Mouse (Mus musculus): ENCODE data around the gene Gch1. TPM values are rescaled to one million over a fixed set of nuclear protein-coding genes. Genes with fewer than 3 reads are reported as not detected.

Gch1 gene
- polyA plus RNA-seq, 1 experiment from 2014 or later = 2.2 TPM

- H3K27me3 ChIP-seq (replicated peaks) = no peaks in the 10 kb centered on the region
- no peak overlapping the region for H3K4me3 ChIP-seq
- no peaks in the 10 kb centered on the region for H3K4me1 ChIP-seq
- H3K27ac ChIP-seq = no peak overlapping the region
- H3K36me3 ChIP-seq = no peaks in the 10 kb centered on the region
- no peak overlapping the region for H3K4me2 ChIP-seq (replicated peaks)
- ATAC-seq (ENCODE audit: low FRiP score, low read depth) = no peak
- H3K9me3 ChIP-seq = no peaks in the 10 kb centered on the region
- WGBS = 34% methylated on average over 4 of the region's 4 CpGs
- H3K9ac ChIP-seq = no peak overlapping the region
Observed at GRCm38 (mm10) chr14:47194096-47194495, 4.9 kb upstream of the Gch1 start.

DNA sequence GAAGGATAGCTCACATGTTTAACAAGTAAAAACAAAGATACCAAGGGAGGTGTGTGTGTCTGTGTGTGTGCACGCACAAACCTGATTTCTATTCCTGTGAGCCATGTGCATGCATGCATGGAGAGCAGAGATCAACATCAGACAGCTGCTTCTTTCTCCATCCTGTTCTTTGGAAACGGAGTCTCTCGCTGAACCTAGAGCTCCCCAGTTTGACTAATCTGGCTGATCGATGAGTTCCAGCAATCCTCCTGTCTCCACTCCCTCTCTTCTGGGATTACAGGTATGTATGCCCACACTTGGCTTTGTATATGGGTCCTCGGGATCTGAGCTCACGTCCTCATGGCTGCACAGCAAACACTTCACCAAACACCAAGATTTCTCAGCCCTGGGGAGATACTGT, 4.3 kb upstream of the Gch1 start:
- Histone ChIP-seq H3K27ac (no peak overlapping the region), H3K27me3 (replicated peaks) (peaks cover 4% of the 10 kb centered on the region), H3K4me2 (replicated peaks) (no peak overlapping the region), H3K9ac (no peak overlapping the region), H3K36me3 (no peaks in the 10 kb centered on the region), H3K9me3 (no peaks in the 10 kb centered on the region), H3K4me3 (no peak overlapping the region), H3K4me1 (peaks cover 4% of the 10 kb centered on the region)
- no peak for ATAC-seq (ENCODE audit: low FRiP score, low read depth)
- WGBS = 87% methylated on average over 6 of the region's 6 CpGs

DNA sequence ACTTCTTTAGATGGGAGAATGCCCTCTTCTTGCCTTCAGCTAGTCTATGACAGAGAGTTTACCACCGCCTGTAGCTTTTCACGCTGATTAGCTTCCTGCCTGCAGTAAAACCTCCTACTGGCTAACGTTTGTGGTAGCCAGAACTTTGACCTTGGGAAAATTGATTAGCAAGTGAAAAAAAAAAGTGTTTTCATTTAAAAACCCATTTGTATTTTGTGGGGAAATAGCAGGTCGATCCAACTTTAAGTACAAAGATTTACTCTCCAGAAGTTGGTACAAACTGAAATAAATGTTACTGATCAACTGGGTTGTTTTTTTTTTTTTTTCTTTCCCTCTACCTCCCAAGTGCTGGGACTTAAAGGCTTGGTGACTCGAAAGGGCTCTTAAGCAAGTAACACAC, 2.6 kb upstream of the Gch1 start:
- Histone ChIP-seq H3K4me2 (replicated peaks) (no peak overlapping the region), H3K4me1 (peaks cover 5% of the 10 kb centered on the region), H3K36me3 (no peaks in the 10 kb centered on the region), H3K27me3 (replicated peaks) (peaks cover 19% of the 10 kb centered on the region), H3K9me3 (no peaks in the 10 kb centered on the region), H3K27ac (no peak overlapping the region), H3K9ac (no peak overlapping the region), H3K4me3 (no peak overlapping the region)
- whole genome bisulfite sequencing = 39% methylated on average over 5 of the region's 5 CpGs
- no peak for ATAC-seq (ENCODE audit: low FRiP score, low read depth)

GRCm38 (mm10) chr14:47190626-47191025, 1.4 kb upstream of the Gch1 start:
- Histone ChIP-seq H3K9ac (no peak overlapping the region), H3K36me3 (no peaks in the 10 kb centered on the region), H3K4me2 (replicated peaks) (no peak overlapping the region), H3K27me3 (replicated peaks) (peaks cover 19% of the 10 kb centered on the region), H3K4me1 (peaks cover 5% of the 10 kb centered on the region), H3K27ac (no peak overlapping the region), H3K4me3 (no peak overlapping the region), H3K9me3 (no peaks in the 10 kb centered on the region)
- WGBS = 77% methylated on average over 4 of the region's 4 CpGs
- no peak for ATAC-seq (ENCODE audit: low FRiP score, low read depth)

DNA sequence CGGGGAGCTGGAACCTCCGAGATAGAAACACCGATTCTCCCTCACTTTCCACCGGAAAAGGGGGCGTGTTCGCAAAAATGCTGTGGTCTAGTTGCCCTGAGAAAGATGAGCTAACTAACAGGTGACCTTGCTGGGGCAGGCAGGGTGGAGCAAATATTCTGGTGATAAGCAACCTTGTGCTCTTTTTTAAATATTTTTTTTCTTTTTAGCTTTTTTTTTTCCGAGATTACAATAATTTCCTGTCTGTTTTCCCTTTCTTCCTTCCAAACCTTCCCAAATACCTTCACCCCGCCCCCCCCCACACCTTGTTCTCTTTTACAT, 382 bp upstream of the Gch1 start:
- Histone ChIP-seq H3K36me3 (no peaks in the 10 kb centered on the region), H3K4me3 (peak overlapping the region; percentile 52), H3K27ac (no peak overlapping the region), H3K9ac (peak overlapping the region; percentile 54; the same call in 1 of the 2 replicates), H3K4me2 (replicated peaks) (peak overlapping the region; percentile 98), H3K9me3 (no peaks in the 10 kb centered on the region), H3K27me3 (replicated peaks) (peaks cover 19% of the 10 kb centered on the region), H3K4me1 (peaks cover 5% of the 10 kb centered on the region)
- 15% methylated on average over 8 of the region's 8 CpGs for WGBS
- ATAC-seq (ENCODE audit: low FRiP score, low read depth) = peak; percentile 38; the same call in 1 of the 2 replicates

DNA sequence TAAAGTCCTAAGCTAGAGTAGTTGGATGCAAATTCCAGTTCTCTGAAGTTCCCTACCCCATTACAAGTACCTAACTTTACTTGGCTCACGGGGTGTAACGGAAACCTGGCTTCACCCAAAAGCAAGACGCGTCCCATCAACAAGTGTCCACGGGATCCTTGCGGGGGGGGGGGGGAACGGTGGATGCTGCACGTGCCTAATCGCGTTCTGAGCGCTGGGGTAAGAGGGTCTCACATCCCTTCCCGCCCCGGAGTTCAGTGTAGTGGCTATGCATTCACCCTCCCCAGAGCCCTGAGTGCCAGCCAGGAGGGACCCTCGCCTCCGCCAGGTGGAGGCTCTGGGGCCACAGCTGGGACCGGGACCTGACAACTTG, 752 bp downstream of the Gch1 start:
- H3K9me3 ChIP-seq = no peaks in the 10 kb centered on the region
- ATAC-seq (ENCODE audit: low FRiP score, low read depth) = peak; percentile 35
- peaks cover 5% of the 10 kb centered on the region for H3K4me1 ChIP-seq
- peak overlapping the region; percentile 52 for H3K4me3 ChIP-seq
- peak overlapping the region; percentile 54 for H3K9ac ChIP-seq
- no peaks in the 10 kb centered on the region for H3K36me3 ChIP-seq
- 1% methylated on average over 16 of the region's 16 CpGs for WGBS
- peak overlapping the region; percentile 98 for H3K4me2 ChIP-seq (replicated peaks)
- H3K27ac ChIP-seq = no peak overlapping the region
- peaks cover 19% of the 10 kb centered on the region for H3K27me3 ChIP-seq (replicated peaks)

DNA sequence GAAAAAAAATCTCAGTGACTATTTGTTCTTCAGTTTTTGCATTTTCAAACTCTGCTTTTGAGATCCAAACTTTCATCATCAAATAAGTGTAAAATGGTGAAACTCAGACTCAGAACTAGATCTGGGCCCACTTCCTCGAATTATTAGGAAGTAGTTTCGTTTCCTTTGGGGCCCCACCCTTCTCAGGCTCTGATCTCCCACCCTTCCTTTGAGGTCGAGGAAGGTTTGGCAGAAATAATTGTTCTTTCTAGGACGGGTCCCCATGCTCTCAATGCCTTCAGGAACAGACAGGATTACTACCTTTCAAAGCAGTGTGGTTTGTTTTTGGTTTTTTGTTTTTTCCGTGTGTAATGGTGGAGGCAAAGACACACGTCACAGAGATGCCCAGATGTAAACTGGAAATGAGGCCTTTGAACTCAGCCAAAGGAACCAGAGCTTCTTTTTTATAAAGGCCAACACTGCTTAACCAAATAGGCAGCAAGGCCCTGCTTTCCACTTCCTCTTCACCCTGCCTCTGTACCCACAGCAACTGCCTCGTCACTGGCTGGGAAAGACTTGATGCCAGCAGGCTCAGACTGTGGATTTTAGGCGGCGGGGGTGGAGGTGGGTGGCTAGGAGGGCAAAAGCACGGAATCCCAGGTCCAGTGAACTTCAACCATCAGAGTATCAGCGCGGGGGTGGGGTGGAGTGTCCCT, 1.4 kb downstream of the Gch1 start:
- Histone ChIP-seq H3K27ac (no peak overlapping the region), H3K36me3 (no peaks in the 10 kb centered on the region), H3K9ac (no peak overlapping the region), H3K4me1 (peaks cover 5% of the 10 kb centered on the region), H3K4me3 (no peak overlapping the region), H3K9me3 (no peaks in the 10 kb centered on the region), H3K4me2 (replicated peaks) (peak overlapping the region; percentile 98), H3K27me3 (replicated peaks) (peaks cover 19% of the 10 kb centered on the region)
- WGBS = 38% methylated on average over 12 of the region's 12 CpGs
- no peak for ATAC-seq (ENCODE audit: low FRiP score, low read depth)

DNA sequence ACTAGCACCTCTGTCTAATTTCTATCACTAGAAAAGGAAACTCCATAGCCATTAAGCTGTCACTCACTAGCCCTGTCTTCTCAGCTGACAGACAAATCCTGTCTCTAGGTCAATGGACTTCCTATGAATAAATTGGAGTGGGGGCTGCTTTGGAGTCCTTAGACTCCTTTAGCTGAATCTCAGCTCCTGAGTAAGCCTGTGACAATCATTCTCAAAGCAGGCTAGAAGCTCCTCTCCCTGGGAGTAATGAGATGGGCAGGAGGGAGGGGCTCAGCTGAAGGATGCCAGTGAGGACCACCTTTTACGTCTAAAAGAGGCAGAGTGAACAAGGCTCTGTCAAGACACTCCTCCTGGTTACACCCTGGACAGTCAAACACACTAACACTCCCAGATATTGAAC, 2.0 kb downstream of the Gch1 start:
- no peak overlapping the region for H3K27ac ChIP-seq
- peaks cover 5% of the 10 kb centered on the region for H3K4me1 ChIP-seq
- peaks cover 19% of the 10 kb centered on the region for H3K27me3 ChIP-seq (replicated peaks)
- no peaks in the 10 kb centered on the region for H3K36me3 ChIP-seq
- no peak overlapping the region for H3K4me3 ChIP-seq
- no peak overlapping the region for H3K4me2 ChIP-seq (replicated peaks)
- 12% methylated on average over 1 of the region's 1 CpGs for WGBS
- H3K9me3 ChIP-seq = no peaks in the 10 kb centered on the region
- ATAC-seq (ENCODE audit: low FRiP score, low read depth) = no peak
- H3K9ac ChIP-seq = no peak overlapping the region

DNA sequence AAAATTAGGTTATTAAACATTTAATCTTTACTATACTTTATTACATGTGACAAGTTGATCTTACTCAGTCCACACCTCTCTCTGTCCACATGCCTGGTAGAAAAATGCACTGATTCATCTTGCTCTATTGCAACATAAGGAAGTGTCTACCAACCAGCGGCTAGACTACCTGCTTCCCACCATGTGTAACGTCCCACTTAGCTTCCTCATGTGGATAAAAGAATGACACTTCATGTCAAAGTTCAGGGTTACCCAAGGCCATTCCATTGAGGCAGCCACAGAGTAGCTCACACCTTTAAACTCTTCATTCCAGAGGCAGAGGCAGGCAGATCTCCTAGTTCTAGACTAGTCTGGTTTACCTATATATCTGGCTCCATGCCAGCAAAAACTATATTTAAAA, 2.7 kb downstream of the Gch1 start:
- no peaks in the 10 kb centered on the region for H3K36me3 ChIP-seq
- H3K4me2 ChIP-seq (replicated peaks) = no peak overlapping the region

DNA sequence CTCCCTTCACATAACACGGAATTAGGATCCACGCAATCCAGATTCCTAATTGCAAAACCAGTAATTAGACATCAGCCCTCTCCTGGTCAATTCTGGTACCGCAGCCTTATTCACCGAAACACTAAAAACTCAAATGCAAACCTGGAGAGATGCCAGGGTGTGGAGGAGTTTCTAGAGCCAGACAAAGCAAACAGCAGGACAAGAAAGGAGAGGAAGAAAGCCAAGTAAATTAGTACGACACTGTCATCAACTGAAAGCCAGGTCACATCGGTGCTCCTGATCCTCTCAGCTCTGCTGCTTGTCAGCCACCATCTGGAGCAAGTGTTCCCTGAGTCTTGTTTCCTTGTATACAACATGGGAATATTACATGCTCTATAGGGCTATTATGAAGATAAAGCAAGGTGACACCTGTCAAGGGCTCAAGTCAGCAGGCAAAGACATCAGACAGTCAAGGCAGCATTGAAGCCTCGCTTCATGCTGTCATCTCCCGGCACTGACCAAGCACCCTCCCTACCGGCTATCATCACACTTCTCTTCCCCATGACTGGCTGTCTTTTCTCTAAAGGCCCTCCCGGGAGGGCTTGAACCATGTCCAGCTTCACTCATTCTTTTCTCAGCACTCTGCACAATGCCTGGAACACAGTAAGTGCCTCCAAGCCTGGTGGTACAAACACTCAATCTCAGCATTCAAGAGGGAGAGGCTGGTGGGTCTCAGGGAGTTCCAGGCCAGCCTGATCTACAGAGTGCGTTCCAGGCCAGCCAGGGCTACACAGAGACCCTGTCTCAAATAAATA, 7.5 kb downstream of the Gch1 start:
- H3K9ac ChIP-seq = no peak overlapping the region
- no peak overlapping the region for H3K27ac ChIP-seq
- no peaks in the 10 kb centered on the region for H3K27me3 ChIP-seq (replicated peaks)
- H3K9me3 ChIP-seq = no peaks in the 10 kb centered on the region
- H3K4me2 ChIP-seq (replicated peaks) = no peak overlapping the region
- WGBS = 65% methylated on average over 11 of the region's 11 CpGs
- no peak overlapping the region for H3K4me3 ChIP-seq
- H3K36me3 ChIP-seq = no peaks in the 10 kb centered on the region
- no peak for ATAC-seq (ENCODE audit: low FRiP score, low read depth)
- no peaks in the 10 kb centered on the region for H3K4me1 ChIP-seq

More for the DNA sequence above, 2.7 kb downstream of the Gch1 start:
- H3K27ac ChIP-seq = no peak overlapping the region
- no peaks in the 10 kb centered on the region for H3K9me3 ChIP-seq
- H3K4me3 ChIP-seq = no peak overlapping the region
- H3K4me1 ChIP-seq = peaks cover 5% of the 10 kb centered on the region
- H3K27me3 ChIP-seq (replicated peaks) = peaks cover 19% of the 10 kb centered on the region
- ATAC-seq (ENCODE audit: low FRiP score, low read depth) = no peak
- H3K9ac ChIP-seq = no peak overlapping the region
- WGBS = 87% methylated on average over 2 of the region's 2 CpGs

- no peak overlapping the region for H3K27ac ChIP-seq
- ATAC-seq (ENCODE audit: low FRiP score, low read depth) = no peak
- no peaks in the 10 kb centered on the region for H3K36me3 ChIP-seq
- H3K9me3 ChIP-seq = no peaks in the 10 kb centered on the region
- no peaks in the 10 kb centered on the region for H3K27me3 ChIP-seq (replicated peaks)
- H3K9ac ChIP-seq = no peak overlapping the region
- no peak overlapping the region for H3K4me2 ChIP-seq (replicated peaks)
- 86% methylated on average over 5 of the region's 5 CpGs for WGBS
- H3K4me3 ChIP-seq = no peak overlapping the region
- H3K4me1 ChIP-seq = no peaks in the 10 kb centered on the region
Observed at GRCm38 (mm10) chr14:47178851-47179250, 10.4 kb downstream of the Gch1 start.

DNA sequence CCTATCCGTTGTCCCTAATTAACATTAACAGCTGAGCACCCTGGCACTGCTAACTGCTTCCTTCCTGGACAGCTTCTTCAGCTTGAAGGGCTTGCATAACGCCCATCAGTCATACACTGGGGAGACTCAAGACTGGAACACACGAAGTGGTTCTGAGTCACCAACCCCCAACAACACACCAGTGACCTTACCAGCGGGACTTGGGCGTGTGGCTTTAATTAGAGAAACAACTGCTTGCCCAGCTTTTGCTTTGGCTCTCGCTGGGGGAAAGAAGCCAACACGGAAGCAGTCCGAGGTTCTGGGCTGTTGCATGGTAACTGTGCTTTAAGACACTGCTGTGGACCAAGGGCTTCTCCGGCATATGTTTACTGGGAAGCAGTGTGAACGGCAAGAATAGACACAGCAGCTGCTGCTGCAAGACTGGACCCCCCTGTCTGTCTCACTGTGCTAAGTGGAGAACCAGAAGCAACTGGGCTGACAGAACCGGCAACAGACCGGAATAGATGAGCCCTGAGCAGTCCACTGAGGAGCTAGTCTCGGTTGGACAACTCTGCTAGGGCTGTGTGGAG, 11.3 kb downstream of the Gch1 start:
- no peaks in the 10 kb centered on the region for H3K4me1 ChIP-seq
- no peaks in the 10 kb centered on the region for H3K36me3 ChIP-seq
- WGBS = 69% methylated on average over 13 of the region's 13 CpGs
- H3K27me3 ChIP-seq (replicated peaks) = no peaks in the 10 kb centered on the region
- H3K9me3 ChIP-seq = no peaks in the 10 kb centered on the region
- H3K9ac ChIP-seq = no peak overlapping the region
- no peak overlapping the region for H3K4me3 ChIP-seq
- H3K4me2 ChIP-seq (replicated peaks) = no peak overlapping the region
- H3K27ac ChIP-seq = no peak overlapping the region
- ATAC-seq (ENCODE audit: low FRiP score, low read depth) = no peak
